Mouse (Mus musculus) lung, embryonic 15.5 days (tissue): ENCODE data around the gene Jmjd8. TPM values are rescaled to one million over a fixed set of nuclear protein-coding genes. Genes with fewer than 3 reads are reported as not detected.

Experiments used
- ATAC-seq: fragments of 200-750 bp; cut with Nextera tagmentation; 2 replicates; pipeline ENCODE4 v1.8.0; 2017; ENCODE audit warnings: moderate number of reproducible peaks, borderline replicate concordance; ENCODE audit not compliant: low FRiP score, low TSS enrichment; ENCODE audit errors: extremely low read depth
- H3K27ac ChIP-seq: fragments of 300-500 bp; sonication (generic); 2 replicates; pipeline ENCODE4 v1.5.1; 2015; ENCODE audit warnings: moderate library complexity, mild to moderate bottlenecking, inconsistent platforms
- H3K27me3 ChIP-seq: fragments of 300-500 bp; sonication (generic); 2 replicates; pipeline ENCODE4 v1.6.1; 2015; ENCODE audit warnings: inconsistent platforms
- H3K36me3 ChIP-seq: fragments of 300-500 bp; sonication (generic); 2 replicates; pipeline ENCODE4 v1.6.1; 2015; ENCODE audit warnings: inconsistent platforms
- H3K4me1 ChIP-seq: fragments of 300-500 bp; sonication (generic); 2 replicates; pipeline ENCODE4 v1.6.1; 2015; ENCODE audit warnings: inconsistent platforms
- H3K4me2 ChIP-seq: fragments of 300-500 bp; sonication (generic); 2 replicates; pipeline ENCODE4 v1.6.1; 2015; ENCODE audit warnings: inconsistent platforms, mild to moderate bottlenecking, moderate library complexity
- H3K4me3 ChIP-seq: fragments of 300-500 bp; sonication (generic); 2 replicates; pipeline ENCODE4 v1.5.1; 2015; ENCODE audit warnings: mild to moderate bottlenecking, inconsistent platforms
- H3K9ac ChIP-seq: fragments of 300-500 bp; sonication (generic); 2 replicates; pipeline ENCODE4 v1.6.1; 2015; ENCODE audit warnings: inconsistent platforms
- H3K9me3 ChIP-seq: fragments of 300-500 bp; sonication (generic); 2 replicates; pipeline ENCODE4 v1.6.1; 2016; ENCODE audit warnings: inconsistent platforms
- WGBS: fragments of 180-500 bp; shearing (Covaris S2); methylation state at CpG from one replicate; pipeline ENCODE4 v1.1.7; 2015; 5-methylcytosine and 5-hydroxymethylcytosine counted together
- polyA plus RNA-seq: library from polyadenylated mRNA; unstranded; fragments of >200 nt; fragmentation: Nextera tagmentation; extraction: Ambion mirVana; gene quantifications from 2 replicates; pipeline ENCODE4 v1.2.1, GENCODE M21; 2015

Gene Jmjd8
- polyA plus RNA-seq, 1 experiment from 2014 or later = 51.5 TPM

- Histone ChIP-seq H3K9ac (peak overlapping the region; percentile 33), H3K9me3 (no peaks in the 10 kb centered on the region), H3K4me3 (peak overlapping the region; percentile 52), H3K27me3 (peaks cover 54% of the 10 kb centered on the region), H3K27ac (no peak overlapping the region), H3K4me2 (peak overlapping the region; percentile 94), H3K36me3 (no peaks in the 10 kb centered on the region), H3K4me1 (peaks cover 16% of the 10 kb centered on the region)
- no peak for ATAC-seq
- 7% methylated on average over 25 of the region's 25 CpGs for WGBS
Observed at GRCm38 (mm10) chr17:25809606-25810340, 18.9 kb upstream of the Jmjd8 start.

- H3K27ac ChIP-seq = no peak overlapping the region
- no peak overlapping the region for H3K9ac ChIP-seq
- no peak overlapping the region for H3K4me3 ChIP-seq
- peaks cover 16% of the 10 kb centered on the region for H3K4me1 ChIP-seq
- H3K36me3 ChIP-seq = no peaks in the 10 kb centered on the region
- no peaks in the 10 kb centered on the region for H3K9me3 ChIP-seq
- peaks cover 54% of the 10 kb centered on the region for H3K27me3 ChIP-seq
- H3K4me2 ChIP-seq = no peak overlapping the region
- WGBS = 65% methylated on average over 4 of the region's 4 CpGs
- no peak for ATAC-seq
Observed at GRCm38 (mm10) chr17:25810890-25811289, 17.8 kb upstream of the Jmjd8 start.

- Histone ChIP-seq H3K9ac (no peak overlapping the region), H3K4me1 (peaks cover 16% of the 10 kb centered on the region), H3K36me3 (no peaks in the 10 kb centered on the region), H3K4me2 (no peak overlapping the region), H3K4me3 (no peak overlapping the region), H3K27ac (no peak overlapping the region), H3K9me3 (no peaks in the 10 kb centered on the region), H3K27me3 (peaks cover 58% of the 10 kb centered on the region)
- WGBS = 3% methylated on average over 20 of the region's 20 CpGs
- ATAC-seq = no peak
Observed at GRCm38 (mm10) chr17:25813471-25813870, 15.2 kb upstream of the Jmjd8 start.

- H3K4me1 ChIP-seq = no peaks in the 10 kb centered on the region; the same call in 1 of the 2 replicates
- H3K27me3 ChIP-seq = peaks cover 56% of the 10 kb centered on the region
- H3K9me3 ChIP-seq = no peaks in the 10 kb centered on the region
- no peak overlapping the region for H3K4me3 ChIP-seq
- H3K36me3 ChIP-seq = no peaks in the 10 kb centered on the region
- H3K27ac ChIP-seq = no peak overlapping the region
- ATAC-seq = no peak
- H3K9ac ChIP-seq = no peak overlapping the region
- H3K4me2 ChIP-seq = no peak overlapping the region
- WGBS = 76% methylated on average over 11 of the region's 11 CpGs
Observed at GRCm38 (mm10) chr17:25817662-25818061, 11.0 kb upstream of the Jmjd8 start.

- Histone ChIP-seq H3K4me3 (no peak overlapping the region), H3K36me3 (no peaks in the 10 kb centered on the region), H3K4me2 (0 out of 2 replicates have a peak overlapping the region, but pooled peaks have one; percentile 10), H3K4me1 (peaks cover 4% of the 10 kb centered on the region), H3K9ac (no peak overlapping the region), H3K27me3 (peaks cover 52% of the 10 kb centered on the region), H3K9me3 (no peaks in the 10 kb centered on the region), H3K27ac (no peak overlapping the region)
- WGBS = 9% methylated on average over 46 of the region's 46 CpGs
- ATAC-seq = no peak
Observed at GRCm38 (mm10) chr17:25818851-25819780, 9.6 kb upstream of the Jmjd8 start.

GRCm38 (mm10) chr17:25823452-25823851, 5.2 kb upstream of the Jmjd8 start, which contains the start of gene Wdr24:
Gene Wdr24, plus strand, starts transcription at chr17:25823627.
- H3K36me3 ChIP-seq = peaks cover 19% of the 10 kb centered on the region
- H3K27me3 ChIP-seq = peaks cover 41% of the 10 kb centered on the region
- WGBS = under 1% methylated on average over 18 of the region's 18 CpGs
- H3K27ac ChIP-seq = peak within 1 kb of the TSS; percentile 45; the same call in 1 of the 2 replicates
- H3K9ac ChIP-seq = peak within 1 kb of the TSS; percentile 47
- peaks cover 23% of the 10 kb centered on the region for H3K4me1 ChIP-seq
- H3K9me3 ChIP-seq = no peaks in the 10 kb centered on the region
- peak; percentile 56; the same call in 1 of the 2 replicates for ATAC-seq
- H3K4me3 ChIP-seq = peak within 1 kb of the TSS; percentile 51
- H3K4me2 ChIP-seq = peak within 1 kb of the TSS; percentile 74

- ATAC-seq = no peak
- Histone ChIP-seq H3K4me3 (peak overlapping the region; percentile 51), H3K4me1 (peaks cover 29% of the 10 kb centered on the region)
Observed at GRCm38 (mm10) chr17:25824362-25825142, 4.1 kb upstream of the Jmjd8 start.

GRCm38 (mm10) chr17:25825311-25825710, 3.4 kb upstream of the Jmjd8 start:
- Histone ChIP-seq H3K36me3 (peaks cover 25% of the 10 kb centered on the region), H3K27me3 (peaks cover 23% of the 10 kb centered on the region), H3K4me2 (peak overlapping the region; percentile 74; the same call in 1 of the 2 replicates), H3K27ac (no peak overlapping the region), H3K4me3 (no peak overlapping the region), H3K9me3 (no peaks in the 10 kb centered on the region), H3K9ac (no peak overlapping the region), H3K4me1 (peaks cover 37% of the 10 kb centered on the region)
- 85% methylated on average over 6 of the region's 6 CpGs for WGBS
- no peak for ATAC-seq

More at GRCm38 (mm10) chr17:25824362-25825142, 4.1 kb upstream of the Jmjd8 start:
- Histone ChIP-seq H3K36me3 (peaks cover 19% of the 10 kb centered on the region), H3K27ac (no peak overlapping the region), H3K4me2 (peak overlapping the region; percentile 74), H3K9me3 (no peaks in the 10 kb centered on the region), H3K27me3 (peaks cover 30% of the 10 kb centered on the region), H3K9ac (peak overlapping the region; percentile 47)
- WGBS = 62% methylated on average over 16 of the region's 17 CpGs

GRCm38 (mm10) chr17:25825984-25826570, 2.6 kb upstream of the Jmjd8 start:
- WGBS = 90% methylated on average over 27 of the region's 27 CpGs
- no peak overlapping the region for H3K4me2 ChIP-seq

GRCm38 (mm10) chr17:25827011-25827410, 1.7 kb upstream of the Jmjd8 start:
- Histone ChIP-seq H3K27ac (no peak overlapping the region), H3K9me3 (no peaks in the 10 kb centered on the region), H3K4me1 (peaks cover 54% of the 10 kb centered on the region), H3K36me3 (peaks cover 40% of the 10 kb centered on the region), H3K4me2 (no peak overlapping the region), H3K4me3 (no peak overlapping the region), H3K27me3 (peaks cover 9% of the 10 kb centered on the region; the same call in 1 of the 2 replicates), H3K9ac (no peak overlapping the region)
- WGBS = 93% methylated on average over 13 of the region's 13 CpGs
- no peak for ATAC-seq

More at GRCm38 (mm10) chr17:25825984-25826570, 2.6 kb upstream of the Jmjd8 start:
- no peak for ATAC-seq
- no peak overlapping the region for H3K27ac ChIP-seq
- H3K9ac ChIP-seq = no peak overlapping the region
- H3K36me3 ChIP-seq = peaks cover 32% of the 10 kb centered on the region
- no peak overlapping the region for H3K4me3 ChIP-seq
- H3K9me3 ChIP-seq = no peaks in the 10 kb centered on the region
- peaks cover 44% of the 10 kb centered on the region for H3K4me1 ChIP-seq
- peaks cover 16% of the 10 kb centered on the region; the same call in 1 of the 2 replicates for H3K27me3 ChIP-seq
